Mouse (Mus musculus): Measurements from ENCODE around the gene Ttc23l. TPM values are rescaled to one million over a fixed set of nuclear protein-coding genes. Genes with fewer than 3 reads are reported as not detected.

Gene Ttc23l
- not detected for polyA plus RNA-seq (2015; fragmentation: Illumina TruSeq; extraction: RNeasy Lipid Tissue Mini Kit (QIAGEN cat#74804); ENCODE audit: low read depth, low replicate concordance)

DNA sequence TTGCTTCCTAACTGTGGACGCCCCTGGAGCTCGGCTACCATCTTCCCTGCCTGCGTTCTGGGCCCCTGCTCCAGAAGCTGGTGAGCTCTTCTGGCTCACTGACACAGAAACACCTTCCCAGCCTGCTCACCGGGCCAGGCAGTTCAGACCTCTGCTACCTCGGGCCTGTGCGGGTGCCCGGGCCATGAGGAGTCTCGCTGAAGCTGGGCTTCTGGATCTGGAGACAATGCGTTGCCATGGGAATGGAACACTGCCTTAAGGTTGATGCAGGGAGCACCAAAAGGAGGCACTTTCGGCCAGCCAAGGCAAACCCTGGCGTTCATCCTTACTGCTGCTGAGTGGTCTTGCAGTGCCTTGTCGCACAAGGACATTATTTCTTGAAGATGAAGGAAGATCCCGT is at the start of gene Ttc23l:
Ttc23l (minus strand) TSS at position 204 of the 400 bp plus-strand sequence.

DNA sequence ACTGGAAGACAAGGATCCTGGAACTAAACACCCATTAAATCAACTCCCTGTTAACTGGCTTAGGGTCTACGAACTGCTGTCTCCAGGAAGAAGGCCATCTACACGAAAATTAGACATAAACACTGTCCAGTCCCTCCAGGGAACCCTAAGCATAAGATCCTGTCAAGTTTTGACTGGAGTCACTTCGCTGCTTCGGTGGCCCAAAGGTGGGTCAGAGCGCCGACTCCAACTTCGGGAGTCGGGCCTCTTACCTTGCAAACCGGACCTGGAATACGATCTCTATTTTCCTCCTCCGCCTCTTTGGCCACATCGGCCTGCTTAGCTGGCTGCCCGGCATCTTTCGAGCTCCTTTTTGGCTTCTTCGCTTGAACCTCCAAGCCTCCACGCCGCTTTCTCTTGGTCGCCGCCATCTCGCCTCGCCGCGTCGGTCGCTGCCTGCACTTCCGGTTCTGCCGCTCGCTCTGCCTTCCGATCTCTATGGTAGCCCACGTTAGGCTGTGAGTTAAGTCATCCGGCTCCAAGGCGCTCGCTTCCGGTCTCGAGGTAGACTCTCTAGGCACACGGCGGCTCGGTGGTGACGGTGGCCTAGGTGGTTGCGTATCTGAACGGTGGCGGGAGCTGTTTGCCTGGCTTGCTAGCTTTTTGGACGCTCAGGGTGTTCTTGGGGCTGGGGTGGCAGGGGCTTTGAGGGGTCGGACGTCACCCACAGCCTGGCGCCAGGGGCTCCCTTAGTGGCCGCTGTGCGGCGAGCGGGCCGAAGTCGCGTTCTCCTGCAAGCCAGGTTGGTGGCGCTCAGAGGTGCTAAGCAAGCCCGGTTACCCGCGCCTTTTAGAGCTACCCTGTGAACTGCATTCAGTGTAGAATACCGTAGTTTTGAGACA is 72.7 kb downstream of the Ttc23l start, which contains the start of the genes Brix1 and Rad1:
Brix1 (minus strand) TSS at position 464 of the 881 bp plus-strand sequence.
Rad1 (plus strand) TSS at position 535 of the 881 bp plus-strand sequence.

DNA sequence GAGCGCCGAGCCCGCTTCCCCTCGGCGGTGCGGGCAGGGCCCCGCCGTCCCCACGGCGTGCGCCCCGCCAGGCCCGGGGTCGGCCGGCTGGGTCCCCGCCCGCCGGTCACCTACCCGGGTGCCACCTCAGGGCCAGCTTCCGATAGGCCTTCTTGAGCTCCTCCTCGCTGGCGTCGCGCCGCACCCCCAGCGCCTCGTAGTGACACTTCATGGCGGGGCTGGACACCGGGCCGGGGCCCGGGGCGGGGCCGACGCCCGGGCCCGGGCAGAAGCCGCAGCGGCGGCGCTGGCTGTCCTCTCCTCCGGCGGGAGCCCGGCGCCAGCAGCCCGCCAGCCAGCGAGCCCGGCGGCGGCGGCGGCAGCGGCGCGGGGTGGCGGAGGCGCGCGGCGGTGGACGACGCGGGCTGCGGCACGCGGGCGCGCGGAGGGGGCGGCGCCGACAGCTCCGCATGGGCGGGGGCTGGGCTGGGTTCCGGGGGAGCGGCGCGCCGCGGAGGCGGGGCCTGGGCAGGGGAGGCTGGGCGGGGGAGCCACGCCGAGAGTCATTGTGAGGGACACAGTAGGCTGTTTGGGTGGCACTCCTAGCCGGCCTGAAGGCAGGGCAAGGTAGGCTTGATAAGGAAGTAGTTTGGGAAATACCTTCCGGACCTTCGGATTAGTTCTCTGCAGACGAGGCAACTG is 88.2 kb downstream of the Ttc23l start, which contains the start of gene Dnajc21:
Dnajc21 (minus strand) TSS at position 366 of the 681 bp plus-strand sequence.

Other genes starting within 250 kb of the Ttc23l start
- gene Gm21973, start 233.3 kb downstream of the Ttc23l start, polyA plus RNA-seq (2015; fragmentation: Illumina TruSeq; extraction: RNeasy Lipid Tissue Mini Kit (QIAGEN cat#74804); ENCODE audit: low read depth, low replicate concordance), result not detected
- not detected for gene Agxt2, start 200.1 kb downstream of the Ttc23l start, polyA plus RNA-seq (2015; fragmentation: Illumina TruSeq; extraction: RNeasy Lipid Tissue Mini Kit (QIAGEN cat#74804); ENCODE audit: low read depth, low replicate concordance)
- gene Dnajc21, start 88.2 kb downstream of the Ttc23l start, polyA plus RNA-seq (2015; fragmentation: Illumina TruSeq; extraction: RNeasy Lipid Tissue Mini Kit (QIAGEN cat#74804); ENCODE audit: low read depth, low replicate concordance), result 34.9 TPM
- gene Brix1, start 72.7 kb downstream of the Ttc23l start, polyA plus RNA-seq (2015; fragmentation: Illumina TruSeq; extraction: RNeasy Lipid Tissue Mini Kit (QIAGEN cat#74804); ENCODE audit: low read depth, low replicate concordance), result 29.9 TPM
- gene Rad1, start 72.7 kb downstream of the Ttc23l start, polyA plus RNA-seq (2015; fragmentation: Illumina TruSeq; extraction: RNeasy Lipid Tissue Mini Kit (QIAGEN cat#74804); ENCODE audit: low read depth, low replicate concordance), result 19.3 TPM
- gene Rai14, start 156.0 kb upstream of the Ttc23l start, polyA plus RNA-seq (2015; fragmentation: Illumina TruSeq; extraction: RNeasy Lipid Tissue Mini Kit (QIAGEN cat#74804); ENCODE audit: low read depth, low replicate concordance), result 5.1 TPM

Data from brain, adult 10 weeks (tissue).